Mouse (Mus musculus): ENCODE results near the gene Mfsd4b1.
"Not testable (repeated sequence)": the region's sequence is repeated elsewhere in the genome, so short reads cannot be mapped to it uniquely, and the experiment has no call there.

DNA sequence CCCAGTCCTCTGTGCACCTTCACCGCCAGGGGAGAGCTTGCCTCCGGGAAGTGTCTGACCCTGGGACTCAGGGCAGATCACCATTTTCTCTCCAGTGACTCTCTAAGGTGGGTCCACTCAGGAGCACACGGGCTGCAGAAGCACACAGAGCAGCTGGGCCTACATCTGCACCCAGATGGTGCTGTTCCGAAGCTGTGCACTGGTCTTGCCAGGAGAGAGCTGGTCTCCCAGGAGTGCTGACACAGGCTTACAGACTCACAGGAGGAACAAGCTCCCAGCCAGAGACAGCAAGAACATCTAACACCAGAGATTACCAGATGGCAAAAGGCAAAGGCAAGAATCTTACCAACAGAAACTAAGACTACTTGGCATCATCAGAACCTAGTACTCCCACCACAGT lies 16.2 kb downstream of the Mfsd4b1 start:
- TF ChIP-seq CTCF, EP300 (IDR thresholded peaks at IDR 0.05): not testable (repeated sequence)
